Mouse (Mus musculus) heart, embryonic 16.5 days (tissue): ENCODE data around the gene Rab40c. TPM values are rescaled to one million over a fixed set of nuclear protein-coding genes. Genes with fewer than 3 reads are reported as not detected.
A peak's percentile ranks its signal among the peaks of the same experiment; 100 is the strongest.

Experiments
- ATAC-seq: fragments of 200-750 bp; cut with Nextera tagmentation; replicated peaks from 2 replicates; pipeline ENCODE4 v1.8.0; 2017; ENCODE audit warnings: moderate number of reproducible peaks; ENCODE audit not compliant: insufficient read depth, low FRiP score; ENCODE audit errors: extremely low read depth
- H3K27ac ChIP-seq: fragments of 300-500 bp; sonication (generic); 2 replicates; pipeline ENCODE4 v1.5.1; 2014; ENCODE audit warnings: mild to moderate bottlenecking, low read length, control low read depth, moderate library complexity
- H3K27me3 ChIP-seq: fragments of 300-500 bp; sonication (generic); 2 replicates; pipeline ENCODE4 v1.6.1; 2014; ENCODE audit warnings: low read length, mixed read lengths; ENCODE audit not compliant: control insufficient read depth, insufficient read depth
- H3K36me3 ChIP-seq: fragments of 300-500 bp; sonication (generic); 2 replicates; pipeline ENCODE4 v1.6.1; 2014; ENCODE audit not compliant: control insufficient read depth, insufficient read depth
- H3K4me1 ChIP-seq: fragments of 300-500 bp; sonication (generic); 2 replicates; pipeline ENCODE4 v1.6.1; 2014; ENCODE audit warnings: low read length, mixed read lengths; ENCODE audit not compliant: control insufficient read depth, insufficient read depth
- H3K4me2 ChIP-seq: fragments of 300-500 bp; sonication (generic); 2 replicates; pipeline ENCODE4 v1.6.1; 2014; ENCODE audit warnings: low read depth, mild to moderate bottlenecking, control low read depth, low read length
- H3K4me3 ChIP-seq: fragments of 300-500 bp; sonication (generic); 2 replicates; pipeline ENCODE4 v1.5.1; 2014; ENCODE audit warnings: mild to moderate bottlenecking, control low read depth, low read length
- H3K9ac ChIP-seq: fragments of 300-500 bp; sonication (generic); 2 replicates; pipeline ENCODE4 v1.6.1; 2014; ENCODE audit warnings: low read length, control low read depth
- H3K9me3 ChIP-seq: fragments of 300-500 bp; sonication (generic); replicated peaks from 2 replicates; pipeline ENCODE4 v1.6.1; 2016; ENCODE audit warnings: low read length; ENCODE audit not compliant: control insufficient read depth
- WGBS: fragments of 180-500 bp; shearing (Covaris S2); extraction: QIAGEN DNeasy Blood & Tissue Kit; methylation state at CpG from one replicate; pipeline ENCODE4 v1.1.7; 2014; 5-methylcytosine and 5-hydroxymethylcytosine counted together
- polyA plus RNA-seq: library from polyadenylated mRNA; unstranded; fragments of >200 nt; fragmentation: Nextera tagmentation; extraction: Ambion mirVana; gene quantifications from 2 replicates; pipeline ENCODE4 v1.2.1, GENCODE M21; 2015

Rab40c gene
- polyA plus RNA-seq, 1 experiment from 2014 or later = 14.5 TPM

DNA sequence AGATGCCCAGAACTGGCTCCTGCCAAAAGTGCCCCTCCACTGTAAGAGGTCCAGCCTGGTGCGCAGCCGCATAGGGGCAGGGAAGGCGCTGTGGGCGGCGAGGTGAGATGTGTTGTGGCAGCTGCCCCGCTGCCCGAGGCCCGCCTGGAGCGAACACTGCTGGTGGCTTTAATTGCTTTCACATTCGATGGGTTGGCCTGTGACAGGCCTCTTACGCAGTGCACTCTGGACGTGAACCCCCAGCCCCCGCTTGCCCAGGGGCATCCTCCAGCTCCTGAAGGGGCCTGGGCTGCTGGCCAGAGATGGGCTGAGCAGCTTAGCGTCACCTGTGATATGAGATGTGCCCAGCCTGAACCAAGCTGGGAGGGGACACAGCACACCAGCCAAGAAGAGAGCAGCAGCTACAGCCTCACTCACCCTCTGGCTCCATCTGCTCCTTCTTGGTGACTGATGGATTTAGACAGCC is 38.1 kb upstream of the Rab40c start:
- Histone ChIP-seq H3K4me3 (no peak overlapping the region), H3K36me3 (0 out of 2 replicates have a peak, but pooled peaks cover 3% of the 10 kb centered on the region), H3K9ac (no peak overlapping the region), H3K9me3 (no peaks in the 10 kb centered on the region), H3K4me2 (no peak overlapping the region), H3K27me3 (peaks cover 11% of the 10 kb centered on the region), H3K4me1 (no peaks in the 10 kb centered on the region), H3K27ac (no peak overlapping the region)
- ATAC-seq = no peak
- WGBS = 86% methylated on average over 14 of the region's 14 CpGs

DNA sequence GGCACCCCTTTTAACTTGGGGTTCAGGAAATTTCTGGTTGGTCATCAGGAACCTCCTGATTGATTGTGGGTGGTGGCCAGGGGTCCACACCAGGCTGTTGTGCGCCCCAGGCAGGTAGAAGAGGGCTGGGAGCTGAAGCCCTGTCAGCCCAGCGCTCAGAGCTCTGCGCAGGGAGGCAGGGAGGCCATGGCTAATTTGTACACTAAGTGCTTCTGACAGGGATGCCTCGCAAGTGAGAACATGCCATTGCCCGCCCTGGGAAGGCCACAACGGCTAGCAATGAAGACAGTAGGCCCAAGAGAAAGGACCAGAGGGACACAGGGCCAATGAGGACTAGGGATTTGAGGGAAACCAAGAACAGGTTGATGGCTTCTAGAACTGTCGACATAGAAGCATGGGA is 37.1 kb upstream of the Rab40c start:
- no peak overlapping the region for H3K27ac ChIP-seq
- 0 out of 2 replicates have a peak, but pooled peaks cover 2% of the 10 kb centered on the region for H3K4me1 ChIP-seq
- no peaks in the 10 kb centered on the region for H3K9me3 ChIP-seq
- H3K9ac ChIP-seq = no peak overlapping the region
- H3K36me3 ChIP-seq = 0 out of 2 replicates have a peak, but pooled peaks cover 3% of the 10 kb centered on the region
- no peak overlapping the region for H3K4me2 ChIP-seq
- whole genome bisulfite sequencing = 82% methylated on average over 7 of the region's 7 CpGs
- no peak overlapping the region for H3K4me3 ChIP-seq
- H3K27me3 ChIP-seq = peaks cover 21% of the 10 kb centered on the region
- ATAC-seq = no peak

DNA sequence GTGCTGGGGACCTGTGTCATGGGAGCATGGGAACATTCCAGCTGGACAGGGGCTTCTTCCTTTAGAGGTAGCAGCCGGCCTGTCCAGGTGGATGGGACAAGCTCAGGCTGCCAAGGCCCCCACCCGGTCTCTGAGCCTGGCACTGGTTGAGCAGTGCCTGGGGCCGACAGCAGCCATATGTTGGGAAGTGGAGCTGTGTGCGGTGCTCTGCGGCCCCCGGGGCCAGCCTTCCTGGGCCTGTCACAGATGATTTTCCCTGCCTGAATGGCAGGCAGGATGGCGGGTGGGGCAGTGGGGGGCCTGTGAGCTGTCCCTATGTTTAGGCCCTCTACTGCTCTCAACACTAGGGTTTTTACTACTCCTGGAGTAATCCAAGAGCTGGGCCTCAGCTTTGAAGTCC is 36.7 kb upstream of the Rab40c start:
- no peaks in the 10 kb centered on the region for H3K9me3 ChIP-seq
- no peak overlapping the region for H3K9ac ChIP-seq
- H3K4me2 ChIP-seq = no peak overlapping the region
- peaks cover 26% of the 10 kb centered on the region for H3K27me3 ChIP-seq
- H3K4me1 ChIP-seq = peaks cover 3% of the 10 kb centered on the region
- ATAC-seq = no peak
- no peak overlapping the region for H3K27ac ChIP-seq
- H3K36me3 ChIP-seq = 0 out of 2 replicates have a peak, but pooled peaks cover 3% of the 10 kb centered on the region
- H3K4me3 ChIP-seq = no peak overlapping the region
- 74% methylated on average over 7 of the region's 7 CpGs for WGBS

DNA sequence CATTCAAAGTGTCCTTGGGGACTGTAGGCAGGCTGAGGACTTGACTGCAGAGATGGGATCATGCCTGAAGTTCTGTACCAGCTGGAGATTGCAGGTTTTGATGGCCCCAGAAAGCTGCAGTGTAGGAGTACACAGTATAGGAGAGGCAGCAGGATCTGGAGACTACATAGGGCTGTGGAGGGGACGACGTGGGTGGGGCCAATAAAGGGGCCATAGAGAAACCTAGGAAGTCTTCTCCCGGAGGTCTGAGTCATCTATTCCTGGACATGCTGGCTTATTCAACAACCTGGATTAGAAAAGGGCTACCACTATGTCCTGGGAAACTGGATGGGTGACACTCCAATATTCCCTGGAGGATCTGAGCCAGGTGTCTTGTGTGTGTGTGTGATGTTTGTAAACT is 36.2 kb upstream of the Rab40c start:
- no peak overlapping the region for H3K27ac ChIP-seq
- WGBS = 46% methylated on average over 3 of the region's 3 CpGs
- peaks cover 30% of the 10 kb centered on the region for H3K27me3 ChIP-seq
- ATAC-seq = no peak
- H3K9me3 ChIP-seq = no peaks in the 10 kb centered on the region
- peaks cover 5% of the 10 kb centered on the region for H3K4me1 ChIP-seq
- H3K36me3 ChIP-seq = 0 out of 2 replicates have a peak, but pooled peaks cover 3% of the 10 kb centered on the region
- no peak overlapping the region for H3K4me3 ChIP-seq
- H3K9ac ChIP-seq = no peak overlapping the region
- H3K4me2 ChIP-seq = no peak overlapping the region

DNA sequence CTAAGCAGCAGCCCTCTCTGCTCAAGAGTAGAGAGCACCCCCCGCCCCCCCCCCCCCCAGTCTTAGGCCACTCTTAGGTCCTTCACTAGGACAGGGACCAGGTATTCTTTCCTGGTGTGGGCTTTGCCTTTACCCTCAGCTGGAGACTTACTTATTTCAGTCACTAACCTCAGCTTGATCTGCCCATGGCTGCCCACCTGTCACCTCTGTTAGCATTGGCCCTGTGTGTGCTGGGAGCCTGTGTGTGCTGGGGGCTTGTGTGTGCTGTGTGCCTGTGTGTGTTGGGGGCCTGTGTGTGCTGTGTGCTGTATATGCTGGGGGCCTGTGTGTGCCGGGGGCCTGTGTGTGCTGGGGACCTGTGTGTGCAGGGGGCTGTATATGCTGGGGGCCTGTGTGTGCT is 35.1 kb upstream of the Rab40c start:
- Histone ChIP-seq H3K9me3 (no peaks in the 10 kb centered on the region), H3K27me3 (peaks cover 39% of the 10 kb centered on the region), H3K4me1 (peaks cover 5% of the 10 kb centered on the region), H3K36me3 (0 out of 2 replicates have a peak, but pooled peaks cover 3% of the 10 kb centered on the region), H3K9ac (no peak overlapping the region), H3K4me3 (no peak overlapping the region), H3K4me2 (no peak overlapping the region), H3K27ac (no peak overlapping the region)
- no peak for ATAC-seq
- WGBS = 75% methylated on average over 2 of the region's 2 CpGs

DNA sequence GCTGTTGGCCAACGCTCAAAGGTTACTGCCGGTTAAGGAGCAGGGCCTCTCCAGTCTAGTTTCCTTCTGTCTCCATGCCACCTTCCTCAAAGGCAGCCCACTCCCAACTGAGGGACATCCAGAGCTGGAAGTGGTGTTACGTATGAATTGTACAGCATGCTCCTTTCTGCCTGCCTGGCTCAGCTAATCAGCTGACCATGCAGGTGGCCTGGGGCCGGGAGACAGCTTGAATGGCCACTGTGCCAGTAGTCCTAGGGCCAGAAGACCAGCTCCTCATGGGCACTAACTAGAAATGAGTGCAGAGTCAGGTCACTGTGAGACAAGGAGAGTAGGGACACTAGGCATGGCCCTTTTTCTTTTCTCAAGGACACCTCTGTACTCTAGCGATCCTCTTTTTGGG is 33.6 kb upstream of the Rab40c start:
- WGBS = 75% methylated on average over 5 of the region's 5 CpGs
- Histone ChIP-seq H3K4me3 (no peak overlapping the region), H3K27ac (no peak overlapping the region), H3K4me2 (no peak overlapping the region), H3K27me3 (peaks cover 39% of the 10 kb centered on the region), H3K9ac (no peak overlapping the region), H3K4me1 (peaks cover 5% of the 10 kb centered on the region), H3K36me3 (no peaks in the 10 kb centered on the region), H3K9me3 (no peaks in the 10 kb centered on the region)
- ATAC-seq = no peak

DNA sequence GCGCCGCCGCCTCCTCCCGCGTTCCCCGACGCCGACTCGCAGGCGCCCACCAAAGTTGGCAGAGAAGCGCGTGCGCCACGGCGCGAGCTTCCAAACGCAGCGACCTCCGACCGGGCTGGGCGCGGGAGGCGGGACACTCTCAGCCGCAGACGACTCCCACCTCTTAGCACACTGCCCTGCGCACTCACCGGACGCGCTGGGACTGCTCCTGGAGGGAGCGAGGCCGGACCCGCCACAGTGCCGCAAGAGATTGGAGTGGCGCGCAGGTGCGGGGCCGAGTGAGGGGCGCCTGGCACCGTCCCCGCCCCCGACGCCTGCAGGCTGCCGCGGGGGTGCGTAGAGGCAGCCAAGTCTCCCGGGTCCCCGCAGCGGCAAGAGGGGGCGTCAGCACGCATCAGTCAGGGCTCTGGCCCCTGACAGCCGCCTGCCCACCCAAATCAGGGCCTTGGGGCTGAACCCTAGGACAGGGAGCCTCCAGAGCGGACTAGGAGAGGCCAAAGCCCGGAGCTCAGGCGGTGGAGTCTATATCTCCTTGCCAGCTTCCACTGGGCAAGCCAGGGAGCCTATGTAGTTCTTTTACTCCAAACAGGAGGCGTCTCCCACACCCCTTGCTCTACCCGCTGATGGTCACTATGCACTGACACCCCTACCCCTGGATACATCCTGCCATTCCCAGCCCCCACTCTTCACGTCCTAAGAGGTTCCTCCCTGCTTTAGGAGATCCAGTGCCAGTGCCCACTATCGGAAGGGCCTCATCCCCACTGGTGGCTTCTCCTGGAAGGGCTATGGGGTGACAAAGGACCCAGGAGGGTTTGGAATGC is 32.5 kb upstream of the Rab40c start, which contains the start of gene A930017K11Rik:
Gene A930017K11Rik, minus strand, starts transcription at position 763 of the 821 bp plus-strand sequence.
- no peaks in the 10 kb centered on the region for H3K9me3 ChIP-seq
- peaks cover 5% of the 10 kb centered on the region for H3K4me1 ChIP-seq
- H3K4me2 ChIP-seq = peak within 1 kb of the TSS; percentile 65
- no peak for ATAC-seq
- WGBS = 1% methylated on average over 58 of the region's 58 CpGs
- no peak within 1 kb of the TSS for H3K27ac ChIP-seq
- H3K4me3 ChIP-seq = peak within 1 kb of the TSS; percentile 44
- peaks cover 39% of the 10 kb centered on the region for H3K27me3 ChIP-seq
- H3K9ac ChIP-seq = peak within 1 kb of the TSS; percentile 11; the same call in 1 of the 2 replicates
- no peaks in the 10 kb centered on the region for H3K36me3 ChIP-seq

DNA sequence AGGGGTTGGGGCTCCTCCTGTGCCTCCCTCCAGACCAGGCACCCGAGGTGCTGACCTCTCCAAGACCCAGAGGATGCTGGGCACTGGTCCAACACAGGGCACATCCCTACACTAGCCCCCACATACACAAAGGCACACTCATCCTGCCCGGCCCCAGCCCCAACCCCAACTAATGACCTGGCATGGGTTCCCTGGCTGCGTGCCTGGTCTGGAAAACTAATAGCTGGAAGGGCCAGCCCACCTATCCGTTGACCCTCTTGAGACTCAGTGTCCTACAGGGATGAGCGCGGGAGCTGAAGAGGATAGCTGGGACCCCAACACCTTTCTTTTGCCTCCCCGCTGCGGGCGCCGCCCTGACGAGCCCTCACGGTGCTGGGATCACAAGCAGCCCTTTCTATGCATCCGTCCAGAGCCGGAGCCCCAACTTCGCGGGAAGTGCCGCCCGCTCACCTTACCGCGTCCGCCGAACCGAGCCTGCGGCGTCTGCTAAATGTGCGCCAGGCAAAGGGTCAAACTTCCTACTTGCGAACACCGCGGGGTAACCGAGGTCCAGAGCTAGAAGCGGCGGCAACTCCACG is 31.8 kb upstream of the Rab40c start:
- Histone ChIP-seq H3K36me3 (no peaks in the 10 kb centered on the region), H3K27ac (no peak overlapping the region), H3K4me2 (peak overlapping the region; percentile 65), H3K4me1 (peaks cover 5% of the 10 kb centered on the region), H3K27me3 (peaks cover 39% of the 10 kb centered on the region), H3K4me3 (peak overlapping the region; percentile 44), H3K9me3 (no peaks in the 10 kb centered on the region), H3K9ac (peak overlapping the region; percentile 11; the same call in 1 of the 2 replicates)
- 0 out of 2 replicates have a peak, but pooled peaks have one; percentile 24 for ATAC-seq
- under 1% methylated on average over 33 of the region's 33 CpGs for WGBS

DNA sequence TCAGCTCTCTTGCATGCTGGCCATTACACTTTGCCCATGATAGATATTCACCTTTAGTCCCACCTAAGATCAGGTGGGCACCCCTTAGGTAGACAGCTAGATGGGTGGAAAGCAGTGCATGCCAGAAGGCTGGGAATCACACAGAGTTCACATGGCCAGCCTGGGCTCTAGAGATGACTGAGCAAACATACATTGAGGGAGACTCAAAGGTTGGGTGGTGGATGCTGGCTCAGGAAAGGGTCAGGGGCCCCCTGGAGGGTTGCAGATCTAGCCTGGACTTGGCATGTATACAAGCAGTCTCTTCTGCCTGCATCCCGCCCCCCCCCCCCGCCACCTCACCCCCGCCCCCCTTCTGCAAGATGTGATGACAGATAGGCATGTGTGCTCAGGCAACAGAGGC is 31.2 kb upstream of the Rab40c start:
- Histone ChIP-seq H3K9me3 (no peaks in the 10 kb centered on the region), H3K4me1 (peaks cover 5% of the 10 kb centered on the region), H3K4me3 (no peak overlapping the region), H3K27ac (no peak overlapping the region), H3K36me3 (no peaks in the 10 kb centered on the region), H3K27me3 (peaks cover 39% of the 10 kb centered on the region), H3K4me2 (no peak overlapping the region), H3K9ac (no peak overlapping the region)
- WGBS = 6% methylated on average over 3 of the region's 3 CpGs
- no peak for ATAC-seq
